Mouse (Mus musculus): ENCODE data around the gene Vmn1r148. TPM values are rescaled to one million over a fixed set of nuclear protein-coding genes. Genes with fewer than 3 reads are reported as not detected.
"Not testable (repeated sequence)": the region's sequence is repeated elsewhere in the genome, so short reads cannot be mapped to it uniquely, and the experiment has no call there.

Gene Vmn1r148
- not detected in 2 replicates for polyA plus RNA-seq (2012)

DNA sequence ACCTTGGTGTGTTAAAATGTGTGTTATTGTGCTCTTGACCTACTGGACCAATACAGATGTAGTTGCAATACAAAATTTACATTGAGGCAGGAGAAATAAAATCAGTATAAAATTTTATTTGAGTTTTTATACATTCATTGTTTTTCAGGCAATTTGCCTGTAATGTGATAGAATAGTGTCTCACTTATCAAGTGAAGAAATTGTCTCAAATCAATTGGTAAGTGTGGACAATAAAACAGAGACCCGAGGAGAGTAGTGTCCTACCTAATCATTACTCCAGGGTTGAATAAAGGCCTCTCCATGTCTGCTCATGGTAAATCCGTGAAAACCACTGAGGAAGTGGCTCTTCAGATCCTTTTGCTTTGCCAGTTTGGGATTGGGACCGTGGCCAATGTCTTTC is at the start of gene Vmn1r148:
Gene Vmn1r148, plus strand, starts transcription at position 301 of the 400 bp plus-strand sequence.
- H3K4me3 ChIP-seq (replicated peaks); H3K4me1 ChIP-seq (ENCODE audit: control insufficient read depth); H3K36me3 ChIP-seq (ENCODE audit: control insufficient read depth); H3K27me3 ChIP-seq (ENCODE audit: control insufficient read depth); H3K9me3 ChIP-seq (ENCODE audit: control insufficient read depth, low read length): not testable (repeated sequence)

DNA sequence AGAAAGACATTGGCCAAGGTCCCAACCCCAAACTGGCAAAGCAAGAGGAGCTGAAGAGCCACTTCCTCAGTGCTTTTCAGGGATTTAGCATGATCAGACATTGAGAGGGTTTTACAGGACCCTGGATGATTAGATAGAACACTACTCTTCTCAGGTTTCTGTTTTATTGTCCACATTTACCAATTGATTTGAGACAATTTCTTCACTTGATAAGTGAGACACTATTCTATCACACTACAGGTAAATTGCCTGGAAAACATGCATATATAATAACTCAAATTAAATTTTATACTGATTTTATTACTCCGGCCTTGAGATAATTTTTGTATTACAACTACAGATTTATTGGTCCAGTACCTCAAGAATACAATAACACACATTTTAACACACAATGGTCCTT is 42.4 kb upstream of the Vmn1r148 start, which contains the start of gene Gm8660:
Gene Gm8660, minus strand, starts transcription at position 101 of the 400 bp plus-strand sequence.
- not testable (repeated sequence) for H3K4me3 ChIP-seq (replicated peaks); H3K9me3 ChIP-seq (ENCODE audit: control insufficient read depth, low read length); H3K36me3 ChIP-seq (ENCODE audit: control insufficient read depth); H3K4me1 ChIP-seq (ENCODE audit: control insufficient read depth); H3K27me3 ChIP-seq (ENCODE audit: control insufficient read depth)

DNA sequence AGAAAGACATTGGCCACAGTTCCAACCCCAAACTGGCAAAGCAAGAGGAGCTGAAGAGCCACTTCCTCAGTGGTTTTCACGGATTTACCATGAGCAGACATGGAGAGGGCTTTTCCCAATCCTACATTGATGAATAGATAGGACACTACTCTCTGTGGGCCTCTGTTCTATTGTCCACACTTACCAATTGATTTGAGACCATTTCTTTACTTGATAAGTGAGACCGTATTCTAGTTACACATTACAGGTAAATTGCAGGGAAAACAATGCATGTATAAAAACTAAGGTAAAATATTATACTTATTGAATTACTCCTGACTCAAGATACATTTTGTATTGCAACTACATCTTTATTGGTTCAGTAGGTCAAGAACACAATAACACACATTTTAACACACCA is 24.7 kb downstream of the Vmn1r148 start, which contains the start of gene Vmn1r149:
Gene Vmn1r149, minus strand, starts transcription at position 101 of the 400 bp plus-strand sequence.
- not testable (repeated sequence) for H3K27me3 ChIP-seq (ENCODE audit: control insufficient read depth); H3K36me3 ChIP-seq (ENCODE audit: control insufficient read depth); H3K4me1 ChIP-seq (ENCODE audit: control insufficient read depth); H3K4me3 ChIP-seq (replicated peaks); H3K9me3 ChIP-seq (ENCODE audit: control insufficient read depth, low read length)

DNA sequence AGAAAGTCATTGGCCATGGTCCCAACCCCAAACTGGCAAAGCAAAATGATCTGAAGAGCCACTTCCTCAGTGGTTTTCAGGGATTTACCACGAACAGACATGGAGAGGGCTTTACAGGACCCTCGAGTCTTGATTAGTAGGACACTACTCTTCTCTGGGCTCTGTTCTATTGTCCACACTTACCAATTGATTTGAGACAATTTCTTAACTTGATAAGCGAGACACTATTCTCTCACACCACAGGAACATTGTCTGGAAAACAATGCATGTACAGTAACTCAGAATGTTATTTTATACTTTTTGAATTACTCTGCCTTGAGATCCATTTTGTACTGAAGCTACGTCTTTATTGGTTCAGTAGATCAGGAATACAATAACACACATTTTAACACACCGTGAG is 50.6 kb downstream of the Vmn1r148 start, which contains the start of gene Gm10665:
Gene Gm10665, minus strand, starts transcription at position 101 of the 400 bp plus-strand sequence.
- not testable (repeated sequence) for H3K4me3 ChIP-seq (replicated peaks); H3K4me1 ChIP-seq (ENCODE audit: control insufficient read depth); H3K27me3 ChIP-seq (ENCODE audit: control insufficient read depth); H3K9me3 ChIP-seq (ENCODE audit: control insufficient read depth, low read length); H3K36me3 ChIP-seq (ENCODE audit: control insufficient read depth)

Other genes with a start within 250 kb of the Vmn1r148 start
- not detected in 2 replicates for gene Vmn1r142, start 249.5 kb upstream of the Vmn1r148 start, polyA plus RNA-seq (2012)
- not detected in 2 replicates for gene Vmn1r143, start 224.2 kb upstream of the Vmn1r148 start, polyA plus RNA-seq (2012)
- not detected in 2 replicates for gene Gm8653, start 212.3 kb upstream of the Vmn1r148 start, polyA plus RNA-seq (2012)
- not detected in 2 replicates for gene Gm8453, start 184.1 kb upstream of the Vmn1r148 start, polyA plus RNA-seq (2012)
- gene Gm4187, start 83.9 kb upstream of the Vmn1r148 start, polyA plus RNA-seq (2012) = not detected in 2 replicates
- not detected in 2 replicates for gene Gm8660, start 42.5 kb upstream of the Vmn1r148 start, polyA plus RNA-seq (2012)
- not detected in 2 replicates for gene Vmn1r149, start 24.6 kb downstream of the Vmn1r148 start, polyA plus RNA-seq (2012)
- gene Gm10665, start 50.5 kb downstream of the Vmn1r148 start, polyA plus RNA-seq (2012) = not detected in 2 replicates
- not detected in 2 replicates for gene Vmn1r151, start 86.1 kb downstream of the Vmn1r148 start, polyA plus RNA-seq (2012)
- not detected in 2 replicates for gene Vmn1r152, start 109.4 kb downstream of the Vmn1r148 start, polyA plus RNA-seq (2012)
- not detected in 2 replicates for gene Gm8677, start 121.3 kb downstream of the Vmn1r148 start, polyA plus RNA-seq (2012)
- not detected in 2 replicates for gene Gm4201, start 151.8 kb downstream of the Vmn1r148 start, polyA plus RNA-seq (2012)
- not detected in 2 replicates for gene Gm4565, start 174.5 kb downstream of the Vmn1r148 start, polyA plus RNA-seq (2012)
- not detected in 2 replicates for gene Vmn1r155, start 244.4 kb downstream of the Vmn1r148 start, polyA plus RNA-seq (2012)

Measured in erythroblast, embryonic 14.5 days (primary cell).